Mouse (Mus musculus) right cerebral cortex, postnatal 14 days (tissue): Measurements from ENCODE around the gene Gm17268.

Experiments
- DNase-seq: peaks from one replicate; pipeline ENCODE4 v3.0.0; 2022

The Gm17268 gene

GRCm38 (mm10) chr11:82030171-82030570 lies 8.2 kb downstream of the Gm17268 start:
- no peak for DNase-seq

- DNase-seq = no peak
Measured at GRCm38 (mm10) chr11:82023769-82024168, 14.6 kb downstream of the Gm17268 start.

GRCm38 (mm10) chr11:82022504-82023056 lies 15.8 kb downstream of the Gm17268 start:
- DNase-seq = no peak

GRCm38 (mm10) chr11:82021406-82021805 lies 17.0 kb downstream of the Gm17268 start:
- no peak for DNase-seq

- no peak for DNase-seq
Measured at GRCm38 (mm10) chr11:82019793-82020192, 18.6 kb downstream of the Gm17268 start.

- no peak for DNase-seq
Measured at GRCm38 (mm10) chr11:82019389-82019788, 19.0 kb downstream of the Gm17268 start.

- no peak for DNase-seq
Measured at GRCm38 (mm10) chr11:82016181-82016780, 22.1 kb downstream of the Gm17268 start.

GRCm38 (mm10) chr11:82015066-82015465 lies 23.3 kb downstream of the Gm17268 start:
- no peak for DNase-seq

- DNase-seq = no peak
Measured at GRCm38 (mm10) chr11:82013756-82014155, 24.6 kb downstream of the Gm17268 start.

- DNase-seq = no peak
Measured at GRCm38 (mm10) chr11:82011411-82012193, 26.8 kb downstream of the Gm17268 start.

GRCm38 (mm10) chr11:82010115-82010514 lies 28.2 kb downstream of the Gm17268 start:
- no peak for DNase-seq

GRCm38 (mm10) chr11:82006796-82007423 lies 31.5 kb downstream of the Gm17268 start:
- no peak for DNase-seq

- no peak for DNase-seq
Measured at GRCm38 (mm10) chr11:82004810-82005209, 33.6 kb downstream of the Gm17268 start.

GRCm38 (mm10) chr11:82000581-82000980 lies 37.8 kb downstream of the Gm17268 start:
- no peak for DNase-seq

- no peak for DNase-seq
Measured at GRCm38 (mm10) chr11:81999469-81999868, 38.9 kb downstream of the Gm17268 start.

GRCm38 (mm10) chr11:81998646-81999045 lies 39.7 kb downstream of the Gm17268 start:
- no peak for DNase-seq

GRCm38 (mm10) chr11:81997085-81997484 lies 41.3 kb downstream of the Gm17268 start:
- no peak for DNase-seq

- DNase-seq = peak; percentile 56
Measured at GRCm38 (mm10) chr11:81996172-81996841, 42.1 kb downstream of the Gm17268 start.

GRCm38 (mm10) chr11:81983146-81983545 lies 55.2 kb downstream of the Gm17268 start:
- peak; percentile 79 for DNase-seq

- DNase-seq = no peak
Measured at GRCm38 (mm10) chr11:81982191-81982590, 56.2 kb downstream of the Gm17268 start.
